Mouse (Mus musculus) liver, postnatal 0 days (tissue): ENCODE results near the gene Chrnb1.

Experiments used
- CTCF ChIP-seq: sonication (generic); IDR thresholded peaks from 2 replicates; pipeline ENCODE4 v1.5.1; 2016; ENCODE audit warnings: antibody characterized with exemption, low read depth
- EP300 ChIP-seq: IDR thresholded peaks from 2 replicates; pipeline ENCODE4 v1.6.1; 2016; ENCODE audit warnings: antibody characterized with exemption, low read depth, mild to moderate bottlenecking

- TF ChIP-seq CTCF (no peak), EP300 (no peak)
Measured at GRCm38 (mm10) chr11:69835326-69835965, 39.7 kb upstream of the Chrnb1 start.
